Mouse (Mus musculus) cortical plate, adult 2 months (tissue): ENCODE measurements around the gene Samd10.

Experiments
- CTCF ChIP-seq: fragments of 200-500 bp; IDR thresholded peaks from 2 replicates; pipeline ENCODE4 v1.5.1; 2011; ENCODE audit warnings: mild to moderate bottlenecking, control low read depth, low read length; ENCODE audit not compliant: insufficient read depth; ENCODE audit errors: extremely low read depth
- POLR2A ChIP-seq: fragments of 200-500 bp; IDR thresholded peaks from 2 replicates; pipeline ENCODE4 v1.6.1; 2011; ENCODE audit warnings: mild to moderate bottlenecking, low read length, control low read depth; ENCODE audit not compliant: insufficient read depth; ENCODE audit errors: extremely low read depth

- TF ChIP-seq CTCF (no peak), POLR2A (no peak)
Measured at GRCm38 (mm10) chr2:181646626-181647472, 47.8 kb upstream of the Samd10 start.
